Mouse (Mus musculus) liver, adult 2 months (tissue): ENCODE measurements at regions not wholly inside any gene's neighbourhood (a gene's known extent, or its start where the extent isn't known, plus 50 kb on each side); places are given as distances from the start of the nearest gene placed in this dataset.
A peak's percentile ranks its signal among the peaks of the same experiment; 100 is the strongest.

Source experiments
- DNase-seq: peaks from one replicate; pipeline ENCODE4 v3.0.0-alpha.2; 2011; ENCODE audit warnings: low read depth, low spot score; ENCODE audit errors: extremely low read depth
- H3K27ac ChIP-seq: fragments of 200-500 bp; replicated peaks from 2 replicates; pipeline ENCODE4 v1.5.1; 2012; ENCODE audit warnings: low read depth, mild to moderate bottlenecking, control low read depth, inconsistent platforms, low read length; ENCODE audit not compliant: insufficient read depth
- H3K27me3 ChIP-seq: fragments of 200-500 bp; 2 replicates; pipeline ENCODE4 v1.6.1; 2012; ENCODE audit warnings: mild to moderate bottlenecking, moderate library complexity, low read length, inconsistent platforms; ENCODE audit not compliant: control insufficient read depth, insufficient read depth
- H3K36me3 ChIP-seq: fragments of 200-500 bp; 2 replicates; pipeline ENCODE4 v1.6.1; 2012; ENCODE audit warnings: low read length, inconsistent platforms; ENCODE audit not compliant: control insufficient read depth, insufficient read depth
- H3K4me1 ChIP-seq: fragments of 200-500 bp; 2 replicates; pipeline ENCODE4 v1.6.1; 2011; ENCODE audit warnings: low read length; ENCODE audit not compliant: control insufficient read depth, insufficient read depth
- H3K4me3 ChIP-seq: fragments of 200-500 bp; 2 replicates; pipeline ENCODE4 v1.5.1; 2011; ENCODE audit warnings: low read depth, mild to moderate bottlenecking, control low read depth, low read length, moderate library complexity; ENCODE audit not compliant: insufficient read depth
- H3K79me2 ChIP-seq: fragments of 200-500 bp; 2 replicates; pipeline ENCODE4 v1.6.1; 2012; ENCODE audit warnings: inconsistent platforms, mild to moderate bottlenecking, low read length, moderate library complexity; ENCODE audit not compliant: control insufficient read depth, insufficient read depth
- H3K9ac ChIP-seq: fragments of 200-500 bp; 2 replicates; pipeline ENCODE4 v1.6.1; 2012; ENCODE audit warnings: low read depth, mild to moderate bottlenecking, control low read depth, inconsistent platforms, low read length
- CTCF ChIP-seq: fragments of 200-500 bp; IDR thresholded peaks from 2 replicates; pipeline ENCODE4 v1.5.1; 2011; ENCODE audit warnings: low read depth, low read length, control low read depth
- POLR2A ChIP-seq: fragments of 200-500 bp; IDR thresholded peaks from 2 replicates; pipeline ENCODE4 v1.6.1; 2011; ENCODE audit warnings: low read length, control low read depth; ENCODE audit not compliant: insufficient read depth; ENCODE audit errors: extremely low read depth
- WGBS: fragments of 180-500 bp; shearing (Covaris S2); methylation state at CpG from one replicate; pipeline ENCODE4 v1.1.7; 2018; 5-methylcytosine and 5-hydroxymethylcytosine counted together

DNA sequence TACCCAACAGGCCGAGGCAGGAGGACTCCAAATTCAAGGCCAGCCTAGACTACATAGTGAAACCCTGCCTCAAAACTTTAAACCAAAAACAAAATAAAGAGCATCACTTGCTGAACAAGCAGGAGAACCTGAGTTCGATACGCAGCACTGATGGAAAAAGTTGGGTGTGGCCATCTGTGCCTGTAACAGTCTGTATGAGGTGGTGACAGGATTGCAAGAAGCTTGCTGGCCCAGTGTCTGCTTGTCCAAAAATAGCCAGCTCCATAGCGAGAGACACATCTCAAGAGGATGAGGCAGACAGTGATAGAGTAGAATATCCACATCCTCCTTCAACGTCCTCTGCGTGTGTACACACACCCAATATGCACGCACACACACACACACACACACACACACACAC lies 261.9 kb upstream of the Foxq1 start:
- DNase-seq: no peak
- no peak overlapping the region for H3K4me3 ChIP-seq
- 94% methylated on average over 7 of the region's 7 CpGs for WGBS
- H3K9ac ChIP-seq: no peak overlapping the region
- no peaks in the 10 kb centered on the region for H3K36me3 ChIP-seq
- no peak for TF ChIP-seq POLR2A
- TF ChIP-seq CTCF: no peak
- H3K27me3 ChIP-seq: no peaks in the 10 kb centered on the region
- H3K79me2 ChIP-seq: no peaks in the 10 kb centered on the region
- no peaks in the 10 kb centered on the region for H3K4me1 ChIP-seq
- H3K27ac ChIP-seq: no peak overlapping the region

DNA sequence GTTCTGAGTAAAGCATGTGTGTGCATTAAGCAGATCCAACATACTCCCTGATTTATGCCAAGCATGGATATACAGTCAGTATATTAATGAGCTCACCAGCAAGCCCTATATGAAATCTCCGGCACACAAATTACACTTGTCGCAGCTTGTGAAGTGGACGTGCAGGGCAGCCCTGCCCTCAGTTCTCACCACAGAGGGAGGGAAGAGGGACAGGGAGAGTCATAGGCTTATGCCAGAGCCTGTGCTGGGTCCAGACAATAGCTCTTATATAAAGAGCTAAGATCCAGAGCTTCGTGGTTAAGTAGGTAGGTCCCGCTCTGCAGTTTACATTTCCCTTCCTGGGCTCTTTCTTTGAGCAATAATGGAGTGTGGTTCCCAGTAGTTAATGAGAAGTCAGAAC lies 252.7 kb upstream of the Foxq1 start:
- no peak for DNase-seq
- Histone ChIP-seq H3K36me3 (no peaks in the 10 kb centered on the region), H3K79me2 (no peaks in the 10 kb centered on the region), H3K4me1 (no peaks in the 10 kb centered on the region), H3K27ac (no peak overlapping the region), H3K27me3 (no peaks in the 10 kb centered on the region), H3K9ac (no peak overlapping the region), H3K4me3 (no peak overlapping the region)
- WGBS: 88% methylated on average over 5 of the region's 5 CpGs
- TF ChIP-seq POLR2A (no peak), CTCF (no peak)

GRCm38 (mm10) chr13:31304286-31304865 lies 251.6 kb upstream of the Foxq1 start:
- Histone ChIP-seq H3K27ac (no peak overlapping the region), H3K4me3 (no peak overlapping the region), H3K79me2 (no peaks in the 10 kb centered on the region), H3K27me3 (no peaks in the 10 kb centered on the region), H3K9ac (no peak overlapping the region), H3K36me3 (no peaks in the 10 kb centered on the region), H3K4me1 (peaks cover 4% of the 10 kb centered on the region; the same call in 1 of the 2 replicates)
- TF ChIP-seq POLR2A: no peak
- TF ChIP-seq CTCF: no peak
- no peak for DNase-seq
- 84% methylated on average over 5 of the region's 5 CpGs for WGBS

- H3K27me3 ChIP-seq: no peaks in the 10 kb centered on the region
- WGBS: 10% methylated on average over 6 of the region's 6 CpGs
- no peaks in the 10 kb centered on the region for H3K36me3 ChIP-seq
- TF ChIP-seq POLR2A: no peak
- TF ChIP-seq CTCF: no peak
- peak; percentile 94 for DNase-seq
- no peak overlapping the region for H3K9ac ChIP-seq
- no peak overlapping the region for H3K27ac ChIP-seq
- no peak overlapping the region for H3K4me3 ChIP-seq
- H3K4me1 ChIP-seq: peaks cover 8% of the 10 kb centered on the region
- no peaks in the 10 kb centered on the region for H3K79me2 ChIP-seq
Measured at GRCm38 (mm10) chr13:31309083-31309621, 246.8 kb upstream of the Foxq1 start.

- Histone ChIP-seq H3K4me3 (no peak overlapping the region), H3K27ac (no peak overlapping the region), H3K9ac (no peak overlapping the region), H3K4me1 (peaks cover 8% of the 10 kb centered on the region), H3K79me2 (no peaks in the 10 kb centered on the region), H3K36me3 (no peaks in the 10 kb centered on the region), H3K27me3 (no peaks in the 10 kb centered on the region)
- WGBS: 62% methylated on average over 7 of the region's 7 CpGs
- no peak for DNase-seq
- TF ChIP-seq POLR2A (no peak), CTCF (no peak)
Measured at GRCm38 (mm10) chr13:31312772-31313171, 243.2 kb upstream of the Foxq1 start.

DNA sequence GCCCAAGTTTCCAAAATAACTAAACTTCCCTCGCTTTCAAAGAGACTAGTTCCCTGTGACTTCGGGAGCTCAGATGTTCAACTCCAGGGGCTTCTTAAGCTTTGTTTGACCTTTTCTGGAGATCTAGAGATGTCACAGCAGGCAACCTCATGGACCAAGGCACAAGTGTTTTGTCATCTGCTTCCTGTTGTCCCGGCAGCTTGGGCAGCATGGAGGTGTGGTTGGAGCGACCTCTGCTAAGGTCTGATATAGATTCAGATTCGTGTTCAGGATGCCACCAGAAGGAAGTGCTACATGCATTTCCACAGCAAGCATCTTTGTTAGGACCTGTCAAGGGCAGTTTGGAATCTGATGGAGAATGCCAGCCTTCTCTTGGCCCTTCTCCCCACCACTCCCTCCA lies 242.1 kb upstream of the Foxq1 start:
- no peak for DNase-seq
- no peak for TF ChIP-seq CTCF
- TF ChIP-seq POLR2A: no peak
- no peak overlapping the region for H3K9ac ChIP-seq
- H3K79me2 ChIP-seq: no peaks in the 10 kb centered on the region
- no peak overlapping the region for H3K27ac ChIP-seq
- no peaks in the 10 kb centered on the region for H3K27me3 ChIP-seq
- peaks cover 7% of the 10 kb centered on the region for H3K4me1 ChIP-seq
- no peak overlapping the region for H3K4me3 ChIP-seq
- no peaks in the 10 kb centered on the region for H3K36me3 ChIP-seq
- WGBS: 68% methylated on average over 5 of the region's 5 CpGs
